Mouse (Mus musculus) right cerebral cortex, postnatal 4 days (tissue): ENCODE results near the gene Btbd35f27.
"Not testable (repeated sequence)": the region's sequence is repeated elsewhere in the genome, so short reads cannot be mapped to it uniquely, and the experiment has no call there.

Experiments
- DNase-seq: peaks from one replicate; pipeline ENCODE4 v3.0.0-alpha.2; 2022

Btbd35f27 gene

DNA sequence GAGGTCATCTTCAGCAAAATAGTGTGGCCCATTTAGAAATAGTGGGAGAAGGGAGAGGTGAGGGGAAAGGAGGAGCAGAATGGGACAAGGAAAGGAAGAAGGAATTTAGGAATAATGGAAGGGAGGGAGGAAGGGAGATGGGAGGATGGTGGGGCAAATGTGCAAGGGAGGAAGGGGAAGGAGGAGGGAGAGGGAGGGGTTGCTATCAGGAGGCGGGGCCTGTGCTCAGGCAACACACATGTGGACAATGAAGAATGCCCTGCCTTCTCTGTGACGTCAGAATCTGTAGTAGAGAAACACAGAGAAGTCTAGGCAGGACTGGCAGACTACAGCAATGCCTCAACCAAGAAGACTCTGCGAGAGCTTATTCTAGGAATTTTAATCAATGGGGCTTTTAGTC lies at the start of gene Btbd35f27:
TSS of gene Btbd35f27 (plus strand) at position 301 of the 400 bp plus-strand sequence.
- not testable (repeated sequence) for DNase-seq
